Mouse (Mus musculus): ENCODE data around the gene Eml6.

Gene Eml6

DNA sequence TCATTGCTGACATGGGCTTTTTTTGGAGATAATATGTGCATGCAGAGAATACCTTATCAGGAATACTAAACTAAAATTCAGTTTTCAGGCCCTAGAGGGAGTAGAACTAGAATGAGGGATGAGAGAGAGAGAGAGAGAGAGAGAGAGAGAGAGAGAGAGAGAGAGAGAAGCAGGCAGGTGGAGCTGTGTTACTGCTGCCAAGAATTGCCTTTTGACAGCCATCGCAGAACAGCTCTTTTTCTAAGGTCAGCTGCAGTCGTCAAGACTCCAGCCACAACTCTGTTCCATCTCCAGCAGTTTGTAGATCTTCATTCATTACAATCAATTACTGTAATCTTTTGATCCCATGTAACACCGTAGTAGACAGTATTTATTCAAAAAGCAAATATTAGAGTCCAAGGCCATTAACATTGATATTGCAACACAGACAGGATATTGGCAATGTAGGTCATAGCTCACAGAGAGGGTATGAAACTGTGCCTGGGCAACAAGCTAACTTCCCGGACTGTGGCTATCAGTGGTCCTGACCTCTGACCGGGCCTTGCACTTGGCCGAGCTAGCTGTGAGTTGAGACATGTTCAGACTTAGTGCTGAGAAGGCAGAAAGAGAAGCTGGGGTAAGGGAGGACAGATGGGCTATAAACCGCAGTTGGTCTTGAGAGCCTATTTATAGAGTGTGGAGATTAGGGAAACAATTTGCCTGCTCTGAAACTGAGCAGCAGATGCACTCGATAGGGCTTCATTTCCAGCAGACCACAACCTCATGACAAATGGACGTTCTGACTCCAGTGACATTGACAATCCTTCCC, 217.5 kb downstream of the Eml6 start:
- in situ Hi-C loops (cut with MboI; ENCODE audit: low pct_unique_long_range_greater_than_20kb in 1 of 2, low sequenced_read_pairs in 2 of 2, unreplicated experiment in 1 of 2) = no loop called here

DNA sequence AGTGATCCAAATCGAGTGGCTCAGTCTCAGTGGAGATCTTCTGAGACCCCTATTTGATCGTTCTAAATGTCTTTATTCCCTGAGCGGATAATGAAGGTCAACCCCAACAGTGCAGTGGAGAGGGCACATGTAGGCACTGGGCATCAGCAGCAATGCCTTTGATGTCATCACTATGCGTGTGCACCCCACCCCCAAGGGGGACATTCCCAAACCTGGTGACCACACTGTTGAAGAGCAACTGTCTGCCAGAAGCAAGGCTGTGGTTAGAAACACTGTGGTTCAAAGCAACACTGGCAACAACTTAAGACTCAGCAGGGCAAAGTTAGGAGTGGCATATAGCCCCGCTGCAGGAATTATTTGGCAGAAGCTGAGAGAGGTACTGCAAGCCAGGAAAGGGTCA, 218.5 kb downstream of the Eml6 start:
- in situ Hi-C loops (cut with MboI; ENCODE audit: low pct_unique_long_range_greater_than_20kb in 1 of 2, low sequenced_read_pairs in 2 of 2, unreplicated experiment in 1 of 2) = no loop called here

DNA sequence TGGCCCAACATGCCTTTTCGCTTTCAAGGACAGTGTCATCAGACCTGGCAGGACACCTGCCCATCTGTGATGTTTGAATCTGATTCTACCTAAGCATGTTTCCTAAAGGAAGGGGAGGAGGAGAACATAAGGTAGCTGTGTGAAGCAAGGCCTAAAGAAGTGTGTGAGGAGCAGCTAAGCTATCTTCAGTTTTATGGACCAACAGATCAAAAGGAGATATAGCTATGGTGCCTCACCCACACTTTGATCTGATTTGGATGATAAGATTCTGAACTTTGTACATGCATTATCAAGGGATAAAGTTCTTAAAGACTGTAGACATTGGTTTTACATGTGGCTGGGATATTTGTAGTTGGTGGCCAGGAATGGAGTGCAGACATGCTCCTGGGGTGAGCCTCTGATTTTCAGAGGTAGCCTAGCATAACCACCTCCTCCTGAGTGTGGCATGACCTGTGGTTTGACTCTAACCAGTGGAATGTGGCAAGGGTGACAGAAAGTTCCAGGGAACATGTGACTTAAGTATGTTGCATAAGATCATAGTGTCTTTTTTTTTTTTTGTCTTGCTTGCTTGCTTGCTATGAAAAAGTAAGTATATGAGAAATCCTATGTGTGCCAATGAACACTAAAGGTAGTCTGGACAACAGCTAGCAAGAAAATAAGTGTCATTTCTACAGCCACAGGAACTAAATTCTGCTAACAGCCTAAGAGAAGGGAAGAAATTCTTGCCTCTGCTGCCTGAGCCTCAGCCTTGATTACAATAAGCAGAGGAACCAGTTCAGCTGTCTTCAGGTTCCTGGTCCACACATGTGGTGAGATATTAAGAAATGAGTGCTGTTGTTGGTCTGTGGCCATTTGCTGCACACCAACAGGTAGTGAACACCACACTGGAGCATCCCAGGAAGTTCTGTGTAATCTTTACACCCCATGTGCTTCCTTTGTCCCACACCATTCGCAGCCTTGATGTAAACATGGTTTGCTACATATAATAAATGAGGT, 224.1 kb downstream of the Eml6 start:
- in situ Hi-C loops (cut with MboI; ENCODE audit: low pct_unique_long_range_greater_than_20kb in 1 of 2, low sequenced_read_pairs in 2 of 2, unreplicated experiment in 1 of 2) = no loop called here

DNA sequence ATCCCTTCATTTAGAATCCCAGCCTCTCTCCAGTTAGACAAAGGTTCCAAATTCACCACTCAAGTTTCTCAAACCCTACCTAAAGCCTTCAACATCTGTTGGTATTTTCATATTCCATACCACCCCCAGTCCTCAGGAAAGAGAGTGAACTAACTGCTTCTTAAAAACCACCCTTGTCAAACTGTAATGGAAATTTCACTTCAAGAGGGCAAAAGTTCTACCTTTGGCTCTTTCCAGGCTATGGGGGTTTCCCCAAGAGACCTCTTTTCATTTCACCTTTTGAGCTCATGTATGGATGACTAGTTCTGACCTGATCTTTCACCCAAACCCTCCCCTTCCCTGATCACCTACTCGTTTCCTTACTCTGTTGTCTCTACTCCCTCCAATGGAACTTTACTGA, 226.0 kb downstream of the Eml6 start:
- in situ Hi-C loops (cut with MboI; ENCODE audit: low pct_unique_long_range_greater_than_20kb in 1 of 2, low sequenced_read_pairs in 2 of 2, unreplicated experiment in 1 of 2) = no loop called here

DNA sequence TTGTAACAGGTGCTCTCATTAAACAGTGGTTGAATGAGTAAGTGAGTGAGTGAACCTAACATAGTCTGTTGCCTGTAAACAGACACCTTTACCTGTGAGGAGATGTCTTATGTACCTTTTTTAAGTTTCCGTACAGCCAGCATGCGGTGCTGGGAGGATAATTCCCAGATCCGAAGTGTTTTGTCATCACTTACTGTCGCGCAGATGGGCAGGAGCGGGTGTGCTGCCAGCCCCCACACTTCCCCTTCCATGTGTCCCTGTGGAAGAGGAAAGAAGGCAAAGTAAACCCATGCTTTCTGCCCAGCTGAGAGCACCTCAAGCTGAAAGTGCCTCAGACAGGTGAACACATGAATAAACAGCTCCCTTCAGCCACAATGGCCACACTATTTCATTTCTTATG, 230.7 kb downstream of the Eml6 start:
- in situ Hi-C loops (cut with MboI; ENCODE audit: low pct_unique_long_range_greater_than_20kb in 1 of 2, low sequenced_read_pairs in 2 of 2, unreplicated experiment in 1 of 2) = no loop called here

DNA sequence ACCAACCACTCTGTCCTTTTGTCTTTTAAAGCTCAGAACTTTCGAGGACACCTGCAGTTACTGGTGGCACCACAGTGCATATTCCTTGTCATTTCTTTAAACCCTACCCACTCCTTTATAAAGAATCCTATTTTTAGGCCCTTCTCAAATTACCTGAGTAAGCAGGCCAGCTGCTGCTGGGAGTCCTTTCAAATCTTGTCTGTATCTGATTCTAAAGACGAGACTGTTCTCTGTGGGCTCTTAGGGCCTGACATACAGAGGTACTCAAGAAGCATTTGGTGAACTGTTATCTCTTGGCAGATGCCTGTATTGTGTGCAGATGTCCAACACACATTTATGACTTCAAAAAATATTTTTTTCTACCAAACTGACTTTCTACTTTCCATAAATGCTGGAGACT, 231.4 kb downstream of the Eml6 start:
- in situ Hi-C loops (cut with MboI; ENCODE audit: low pct_unique_long_range_greater_than_20kb in 1 of 2, low sequenced_read_pairs in 2 of 2, unreplicated experiment in 1 of 2) = no loop called here

DNA sequence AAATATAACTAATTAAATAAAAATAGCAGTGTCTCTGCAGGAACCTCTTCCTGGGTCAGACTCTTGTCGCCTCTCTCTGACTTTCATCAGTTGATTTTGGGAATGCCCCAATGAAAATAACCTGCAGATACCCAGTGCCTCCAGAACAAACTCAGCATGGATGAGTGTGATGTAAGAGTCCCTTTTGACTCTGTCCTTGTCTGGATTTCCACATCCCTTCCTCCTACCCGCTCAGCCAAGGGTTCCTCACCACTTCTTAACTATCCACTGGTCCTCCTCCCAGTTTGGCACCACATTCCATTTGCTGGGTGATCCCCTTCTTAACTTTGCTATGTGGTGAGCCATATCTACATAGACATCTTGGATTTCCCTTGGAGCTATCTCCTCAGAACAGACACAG, 235.0 kb downstream of the Eml6 start:
- in situ Hi-C loops (cut with MboI; ENCODE audit: low pct_unique_long_range_greater_than_20kb in 1 of 2, low sequenced_read_pairs in 2 of 2, unreplicated experiment in 1 of 2) = no loop called here

DNA sequence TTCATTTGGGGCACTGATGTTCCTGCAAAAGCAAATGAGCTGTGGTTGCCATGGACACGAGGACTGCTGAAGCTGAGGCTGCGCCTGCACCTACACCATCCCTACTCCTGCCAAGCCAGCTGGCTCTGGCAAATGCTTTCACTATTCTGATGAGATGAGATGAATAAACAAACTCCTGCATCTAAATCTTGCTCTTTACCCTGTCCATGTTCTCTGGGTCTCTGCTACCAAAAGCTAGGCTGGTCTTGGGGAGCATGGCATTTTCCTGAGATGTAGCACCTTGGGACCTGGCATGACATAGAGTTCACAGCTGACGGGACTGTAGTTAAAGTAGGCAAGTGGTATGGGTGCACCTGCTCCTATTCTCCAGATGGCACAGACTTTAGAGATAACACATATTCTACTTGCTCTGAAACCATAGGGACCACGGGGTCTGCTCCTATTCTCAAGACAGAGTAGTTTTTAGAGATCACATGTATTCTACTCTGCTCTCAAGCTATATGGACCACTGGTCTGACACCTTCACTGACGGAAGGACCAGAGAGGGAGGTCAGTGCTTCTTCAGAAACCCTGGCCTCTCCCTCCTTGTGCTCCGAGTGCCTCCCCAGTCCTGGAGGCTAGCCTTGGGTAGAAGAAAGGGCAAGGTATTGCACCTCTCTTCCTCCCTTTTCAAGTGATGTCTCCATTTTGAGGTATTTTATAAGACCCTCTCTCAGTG, 236.8 kb downstream of the Eml6 start:
- in situ Hi-C loops (cut with MboI; ENCODE audit: low pct_unique_long_range_greater_than_20kb in 1 of 2, low sequenced_read_pairs in 2 of 2, unreplicated experiment in 1 of 2) = no loop called here

DNA sequence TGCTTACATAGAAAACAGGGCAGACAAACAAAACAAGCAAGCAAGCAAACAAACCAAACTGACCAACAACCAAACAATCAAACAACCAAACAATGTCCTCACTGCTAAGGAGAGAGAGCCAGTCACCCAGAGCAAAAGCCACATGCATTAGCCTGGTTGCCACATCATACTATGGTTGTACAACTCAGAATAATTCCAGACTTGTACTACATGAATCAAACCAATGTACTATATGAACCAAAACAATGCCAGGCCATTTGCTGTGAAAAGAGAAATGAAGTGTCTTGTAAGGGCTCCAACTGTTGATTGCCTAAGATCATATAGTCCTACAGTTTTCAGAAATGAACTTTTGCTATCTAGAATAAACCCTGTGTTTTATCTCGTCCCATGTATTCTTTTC, 237.3 kb downstream of the Eml6 start:
- in situ Hi-C loops (cut with MboI; ENCODE audit: low pct_unique_long_range_greater_than_20kb in 1 of 2, low sequenced_read_pairs in 2 of 2, unreplicated experiment in 1 of 2) = no loop called here

DNA sequence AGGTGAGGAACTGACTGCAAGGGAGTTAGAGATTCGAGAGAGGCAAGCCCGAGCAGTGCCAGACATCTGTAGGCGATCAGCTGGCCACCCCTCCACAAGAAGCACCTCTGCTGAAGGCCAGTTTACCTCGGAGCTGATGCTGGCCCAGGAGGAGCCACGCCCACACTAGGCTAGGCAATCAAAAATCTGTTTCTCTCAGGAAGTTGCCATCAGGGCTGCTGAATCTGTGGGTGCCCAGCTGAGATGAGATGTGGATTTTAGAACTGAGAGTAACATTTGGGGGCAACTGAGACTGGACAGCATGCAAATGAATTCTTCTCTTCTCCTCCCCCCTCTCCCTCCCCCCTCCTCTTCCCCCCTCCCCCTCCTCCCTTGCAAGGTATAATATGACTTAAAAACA, 238.4 kb downstream of the Eml6 start:
- in situ Hi-C loops (cut with MboI; ENCODE audit: low pct_unique_long_range_greater_than_20kb in 1 of 2, low sequenced_read_pairs in 2 of 2, unreplicated experiment in 1 of 2) = no loop called here

DNA sequence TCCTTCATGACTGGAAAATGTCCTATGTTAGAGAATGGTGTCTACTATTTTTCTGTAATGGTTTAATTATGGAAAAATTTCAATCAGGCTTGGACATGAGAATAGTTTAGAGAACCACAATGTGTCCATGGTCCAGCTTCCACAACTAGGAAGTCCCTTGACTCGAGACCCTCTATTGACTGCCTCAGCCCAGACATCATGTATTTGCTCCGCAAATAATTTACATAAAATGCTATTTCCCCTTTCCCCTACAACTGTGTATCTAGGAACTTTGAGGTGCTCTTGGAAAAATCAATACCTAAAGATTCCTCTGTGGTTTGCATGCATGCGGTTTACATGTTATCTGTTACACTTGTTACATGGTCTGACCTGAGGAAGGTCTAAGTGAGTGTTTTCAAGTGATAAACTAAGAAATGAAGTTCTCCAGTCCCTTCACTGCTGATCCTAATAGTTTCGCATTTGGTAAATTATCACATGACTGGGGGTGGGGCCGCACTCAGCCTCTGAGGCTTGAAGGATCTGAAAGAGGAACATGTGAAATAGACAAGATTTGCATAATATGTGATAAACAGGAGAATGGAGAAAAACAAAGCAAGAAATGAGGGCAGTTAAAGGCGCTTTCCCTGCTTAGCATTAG, 239.1 kb downstream of the Eml6 start:
- in situ Hi-C loops (cut with MboI; ENCODE audit: low pct_unique_long_range_greater_than_20kb in 1 of 2, low sequenced_read_pairs in 2 of 2, unreplicated experiment in 1 of 2) = no loop called here

DNA sequence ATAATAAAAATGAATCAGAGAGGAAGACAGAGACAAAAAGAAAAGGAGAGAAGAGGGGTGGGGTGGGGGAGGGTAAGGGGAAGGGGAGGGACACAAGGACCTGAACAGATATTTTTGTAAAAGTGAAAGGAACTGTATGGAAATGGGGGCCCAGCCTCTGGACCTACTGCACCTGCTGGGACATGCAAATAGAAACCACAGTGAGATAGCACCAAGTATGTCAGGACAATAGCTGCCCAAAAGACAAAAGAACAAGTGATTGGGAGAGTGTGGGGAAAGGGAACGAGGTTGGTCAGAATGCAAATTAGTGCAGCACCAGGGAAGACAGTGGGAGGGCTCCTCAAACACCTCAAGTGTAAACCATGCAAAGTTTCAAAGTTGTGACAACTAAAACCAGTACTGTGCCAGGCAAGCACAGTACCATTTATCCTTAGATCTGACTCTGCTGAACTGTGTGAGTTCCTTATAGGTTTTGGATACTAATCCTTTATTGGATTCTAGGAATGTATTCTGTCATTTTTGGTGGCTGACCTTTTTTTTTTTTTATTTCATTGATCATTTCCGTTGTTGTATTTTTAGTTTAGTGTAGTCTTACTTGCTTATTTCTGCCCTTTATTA, 246.3 kb downstream of the Eml6 start:
- in situ Hi-C loops (cut with MboI; ENCODE audit: low pct_unique_long_range_greater_than_20kb in 1 of 2, low sequenced_read_pairs in 2 of 2, unreplicated experiment in 1 of 2) = no loop called here

DNA sequence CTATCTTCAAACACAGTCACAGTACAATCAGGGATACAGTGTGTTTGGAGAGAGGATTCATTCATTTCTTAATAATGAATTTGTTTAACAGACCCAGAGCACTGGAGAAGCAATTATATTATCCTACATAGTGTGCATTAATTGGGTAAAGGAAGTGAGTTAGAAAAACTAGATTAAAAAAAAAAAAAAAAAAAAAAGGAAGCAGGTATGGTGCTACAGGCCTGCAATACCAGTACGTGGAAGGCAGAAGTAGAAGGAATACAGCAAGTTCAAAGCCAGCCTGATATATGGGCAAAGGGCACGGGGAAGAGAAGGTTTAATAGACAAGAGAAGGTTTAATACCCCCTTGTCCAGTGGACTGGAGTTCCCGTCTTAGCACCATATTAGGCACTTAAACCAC, 246.9 kb downstream of the Eml6 start:
- in situ Hi-C loops (cut with MboI; ENCODE audit: low pct_unique_long_range_greater_than_20kb in 1 of 2, low sequenced_read_pairs in 2 of 2, unreplicated experiment in 1 of 2) = no loop called here

DNA sequence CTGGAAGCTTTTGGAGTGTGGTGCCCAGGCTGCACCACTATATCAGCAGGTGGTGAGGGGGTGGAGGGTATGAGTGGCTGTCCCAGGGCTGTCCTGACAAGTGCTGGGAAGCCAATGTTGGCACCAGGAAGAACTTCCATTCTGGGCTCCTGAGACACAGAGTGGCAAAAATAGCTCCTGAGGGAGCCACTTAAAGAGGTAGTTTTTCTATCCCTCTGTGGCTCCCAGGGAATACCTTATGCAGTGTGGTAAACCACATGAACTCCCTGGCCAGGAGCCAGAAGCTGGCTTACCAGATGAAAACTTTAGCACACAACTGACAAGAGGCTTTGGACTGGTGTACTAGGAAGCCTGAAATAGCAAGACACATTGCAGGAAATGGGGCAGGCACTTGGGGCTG, 247.9 kb downstream of the Eml6 start:
- in situ Hi-C loops (cut with MboI; ENCODE audit: low pct_unique_long_range_greater_than_20kb in 1 of 2, low sequenced_read_pairs in 2 of 2, unreplicated experiment in 1 of 2) = no loop called here

DNA sequence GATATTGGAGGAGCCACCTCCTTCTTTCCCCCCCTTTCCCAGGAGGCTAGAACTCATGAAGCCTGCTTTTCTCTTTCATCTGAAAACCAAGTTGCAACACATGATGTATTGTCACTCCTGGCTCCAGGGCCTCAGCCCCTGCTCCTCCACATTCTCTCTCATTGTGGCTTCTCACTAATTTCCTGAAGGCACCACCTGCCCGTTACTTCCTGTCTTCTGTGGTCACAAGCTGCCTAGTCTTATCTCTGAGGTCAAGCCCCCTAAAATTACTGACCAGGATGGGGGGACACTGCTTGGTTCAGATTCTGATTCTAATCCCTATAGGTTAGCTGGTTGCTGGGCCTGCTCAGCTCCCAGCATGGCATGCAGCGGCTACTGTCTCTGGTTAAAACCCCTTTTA, 251.1 kb downstream of the Eml6 start:
- in situ Hi-C loops (cut with MboI; ENCODE audit: low pct_unique_long_range_greater_than_20kb in 1 of 2, low sequenced_read_pairs in 2 of 2, unreplicated experiment in 1 of 2) = no loop called here

DNA sequence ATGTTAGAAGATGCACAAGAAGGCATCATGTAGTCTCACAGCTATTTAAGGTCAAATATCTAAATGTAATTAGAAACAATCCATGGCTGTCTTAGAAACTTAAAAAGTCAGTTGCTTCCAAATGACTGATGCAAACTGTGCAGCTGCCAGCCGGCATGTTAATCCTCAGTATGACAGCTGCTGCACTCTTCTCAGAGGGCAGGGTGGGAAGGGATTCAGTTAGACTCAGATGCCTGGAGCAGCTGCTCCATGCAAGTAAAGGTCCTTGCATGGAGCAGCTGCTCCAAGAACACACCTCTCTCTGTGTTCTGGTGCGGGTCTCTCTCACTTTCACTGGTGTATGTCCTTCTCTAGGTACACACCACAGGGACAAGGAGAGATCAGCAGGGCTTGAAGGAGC, 251.5 kb downstream of the Eml6 start:
- in situ Hi-C loops (cut with MboI; ENCODE audit: low pct_unique_long_range_greater_than_20kb in 1 of 2, low sequenced_read_pairs in 2 of 2, unreplicated experiment in 1 of 2) = no loop called here

DNA sequence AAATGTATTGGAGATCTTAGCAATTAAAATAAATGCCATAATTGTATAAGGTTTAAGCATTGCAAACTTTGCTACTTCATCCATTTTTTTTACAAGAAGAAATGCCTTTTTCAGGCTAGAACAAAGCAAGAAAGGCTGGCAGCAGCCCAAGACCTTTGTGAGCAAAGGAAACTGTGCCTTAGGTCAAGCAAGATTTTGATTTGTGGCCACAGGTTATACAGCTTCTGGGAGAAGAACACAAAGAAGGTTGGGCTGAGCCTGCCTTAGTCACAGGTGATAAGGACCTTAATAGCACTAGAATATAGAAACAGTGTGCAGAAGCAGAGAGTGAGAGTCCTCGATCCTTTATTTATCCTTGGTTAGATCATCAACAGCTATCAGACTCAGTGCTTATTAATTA, 253.6 kb downstream of the Eml6 start:
- in situ Hi-C loops (cut with MboI; ENCODE audit: low pct_unique_long_range_greater_than_20kb in 1 of 2, low sequenced_read_pairs in 2 of 2, unreplicated experiment in 1 of 2) = no loop called here

DNA sequence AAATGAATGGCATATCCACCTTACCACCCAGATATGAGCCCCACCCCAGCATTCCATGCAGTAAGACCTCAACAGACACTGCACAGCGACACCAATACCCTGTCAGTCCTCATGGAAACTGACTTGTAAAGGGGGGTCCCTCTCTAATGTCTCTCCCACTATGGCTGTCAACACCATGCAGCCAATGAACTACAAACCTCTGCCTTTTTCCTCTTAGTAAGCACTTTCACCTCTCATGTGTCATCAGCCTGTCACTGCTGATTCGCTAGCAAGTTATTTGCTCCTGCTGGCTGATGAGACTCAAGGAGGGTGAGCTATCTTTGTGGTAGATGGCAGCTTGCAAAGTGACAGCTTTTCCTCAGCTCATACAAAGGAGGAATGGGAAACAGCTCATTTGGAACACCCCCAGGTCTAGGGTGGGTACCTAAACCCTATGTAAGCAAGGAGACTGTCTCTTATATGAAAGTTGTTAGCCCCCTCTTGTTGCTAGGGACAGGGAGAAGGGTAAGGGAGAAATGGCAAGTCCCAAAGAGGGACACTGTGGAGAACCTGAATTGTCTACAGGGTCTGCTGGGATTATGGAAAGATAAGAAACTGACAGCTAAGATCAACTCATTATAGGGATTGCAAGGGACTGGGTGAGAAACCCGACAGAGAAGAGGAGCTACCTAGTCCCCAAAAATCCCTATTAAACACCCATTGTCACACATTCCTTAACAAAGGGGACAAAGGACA, 255.0 kb downstream of the Eml6 start:
- in situ Hi-C loops (cut with MboI; ENCODE audit: low pct_unique_long_range_greater_than_20kb in 1 of 2, low sequenced_read_pairs in 2 of 2, unreplicated experiment in 1 of 2) = no loop called here

All from mouse embryonic stem cell (cell line).